ENCODE assay signal across 8 mouse cellular contexts in genomic region chr2:78867726-78868510, GRCm38 (mm10). TPM values are rescaled to one million over a fixed set of nuclear protein-coding genes. Genes with fewer than 3 reads are reported as not detected.
DNase-seq lines count a peak whose midpoint lies in the region; ATAC-seq and TF ChIP-seq lines count a peak whose summit lies in the region.

Ube2e3 (plus strand) TSS chr2:78868124.

- peak within 1 kb of the TSS; percentile 94 for H3K27ac ChIP-seq in testis, adult 2 months (ENCODE audit: control insufficient read depth, insufficient read depth, low read depth, low read length)

- no peaks in the 10 kb centered on the region for H3K27me3 ChIP-seq in testis, adult 2 months (ENCODE audit: control insufficient read depth, insufficient read depth, low read length)

- no peak for TF ChIP-seq POLR2A in testis, adult 2 months (IDR thresholded peaks at IDR 0.05; ENCODE audit: control insufficient read depth, low read depth, low read length)

- peaks cover 2% of the 10 kb centered on the region for H3K4me1 ChIP-seq in testis, adult 2 months (ENCODE audit: control insufficient read depth, insufficient read depth, low read length)

- TF ChIP-seq CTCF in testis, adult 2 months (IDR thresholded peaks at IDR 0.05; ENCODE audit: control insufficient read depth, insufficient read depth, insufficient replicate concordance, low read depth, low read length) = no peak

- H3K4me3 ChIP-seq in testis, adult 2 months (ENCODE audit: control insufficient read depth, low read depth, low read length) = peak within 1 kb of the TSS; percentile 94

- DNase-seq in testis, postnatal 14 days (ENCODE audit: low spot score) = no peak
- peak; percentile 56 for DNase-seq in embryo, embryonic 11 days
- peak; percentile 22 to 31 for DNase-seq in heart, adult 18-20 months
- peak; percentile 24 for DNase-seq in kidney, postnatal 14 days
- no peak for DNase-seq in frontal cortex, postnatal 14 days (ENCODE audit: low spot score in 2 of 2)
- no peak for DNase-seq in thymus, postnatal 25 days

- H3K36me3 ChIP-seq in testis, adult 2 months (ENCODE audit: control insufficient read depth, insufficient read depth, low read length) = no peaks in the 10 kb centered on the region

- ATAC-seq in megakaryocyte progenitor cell, adult 5-6 weeks (replicated peaks; ENCODE audit: poor library complexity) = peak; percentile 3

RNA-seq across cellular contexts. Expression of gene Ube2e3, which starts in this region (rescaled TPM):
- polyA plus RNA-seq in testis, adult 2 months (2012; rRNA removed) = 14.8 and 16.5 TPM in 2 replicates
- total RNA-seq in heart, adult 18-20 months (2021) = 10 to 100 TPM; 43.0 to 50.2 TPM
- 69.7 and 75.2 TPM in 2 replicates for total RNA-seq in megakaryocyte progenitor cell, adult 5-6 weeks (2015)
- 33.9 and 36.8 TPM in 2 replicates for total RNA-seq in megakaryocyte progenitor cell, adult 5-6 weeks (2017)

Comparison
In these comparisons a context has a peak if more than half of its experiments do, and no peak if none do; other contexts are left out.
1. DNase-seq: peak in embryo, embryonic 11 days (single experiment), heart, adult 18-20 months (2 of 2) and kidney, postnatal 14 days (single experiment); none in testis, postnatal 14 days (single experiment), frontal cortex, postnatal 14 days (0 of 2) and thymus, postnatal 25 days (single experiment).